Mouse (Mus musculus) frontal cortex, postnatal 25 days (tissue): Measurements from ENCODE around the gene Hist2h2aa2.
"Not testable (repeated sequence)": the region's sequence is repeated elsewhere in the genome, so short reads cannot be mapped to it uniquely, and the experiment has no call there.

Experiments
- DNase-seq, 2 experiments: peaks; one replicate each; pipeline ENCODE4 v3.0.0; 2022; ENCODE audit warnings: low spot score in 2 of 2

Hist2h2aa2 gene

GRCm38 (mm10) chr3:96239949-96240798 is at the start of gene Hist2h2aa2:
Gene Hist2h2aa2, minus strand, starts transcription at chr3:96240276.
- peak; percentile 99 for DNase-seq

GRCm38 (mm10) chr3:96289201-96289600 is 49.1 kb upstream of the Hist2h2aa2 start:
- no peak for DNase-seq

- DNase-seq, result not testable (repeated sequence)
Observed at GRCm38 (mm10) chr3:96287334-96287733, 47.3 kb upstream of the Hist2h2aa2 start.

- no peak for DNase-seq
Observed at GRCm38 (mm10) chr3:96284457-96284856, 44.4 kb upstream of the Hist2h2aa2 start.

- no peak for DNase-seq
Observed at GRCm38 (mm10) chr3:96280660-96281059, 40.6 kb upstream of the Hist2h2aa2 start.

GRCm38 (mm10) chr3:96277800-96278624 is 37.9 kb upstream of the Hist2h2aa2 start:
- peak; percentile 79 to 90 for DNase-seq

- DNase-seq, result peak in 1 of 2 experiments; percentile 37
Observed at GRCm38 (mm10) chr3:96277428-96277799, 37.3 kb upstream of the Hist2h2aa2 start.

GRCm38 (mm10) chr3:96273591-96274465 is 33.8 kb upstream of the Hist2h2aa2 start:
- no peak for DNase-seq

GRCm38 (mm10) chr3:96269511-96270474 is 29.7 kb upstream of the Hist2h2aa2 start, which contains the start of gene Hist2h2bb:
Gene Hist2h2bb, plus strand, starts transcription at chr3:96269752.
- peak; percentile 92 to 95 for DNase-seq

- DNase-seq, result not testable (repeated sequence)
Observed at GRCm38 (mm10) chr3:96268776-96269378, 28.8 kb upstream of the Hist2h2aa2 start.

GRCm38 (mm10) chr3:96268051-96268775 is 28.1 kb upstream of the Hist2h2aa2 start, which contains the start of gene Hist2h3b:
Gene Hist2h3b, plus strand, starts transcription at chr3:96268654.
- DNase-seq, result peak; percentile 70 to 72

GRCm38 (mm10) chr3:96267541-96267940 is 27.5 kb upstream of the Hist2h2aa2 start:
- no peak for DNase-seq

- no peak for DNase-seq
Observed at GRCm38 (mm10) chr3:96266132-96266710, 26.1 kb upstream of the Hist2h2aa2 start.

- DNase-seq, result no peak
Observed at GRCm38 (mm10) chr3:96264404-96264949, 24.4 kb upstream of the Hist2h2aa2 start.

- no peak for DNase-seq
Observed at GRCm38 (mm10) chr3:96263558-96264403, 23.7 kb upstream of the Hist2h2aa2 start.

GRCm38 (mm10) chr3:96262979-96263550 is 23.0 kb upstream of the Hist2h2aa2 start, which contains the start of gene Hist2h4:
Gene Hist2h4, minus strand, starts transcription at chr3:96263311.
- DNase-seq, result peak; percentile 98 to 99
